Mouse (Mus musculus): ENCODE data around the gene Scgn. TPM values are rescaled to one million over a fixed set of nuclear protein-coding genes. Genes with fewer than 3 reads are reported as not detected.

Gene Scgn
- polyA plus RNA-seq, 1 experiment from 2014 or later = not detected

- no peak within 1 kb of the TSS for H3K4me3 ChIP-seq
- WGBS = 94% methylated on average over 39 of the region's 39 CpGs
- H3K4me1 ChIP-seq = 0 out of 2 replicates have a peak, but pooled peaks cover 4% of the 10 kb centered on the region
- H3K9ac ChIP-seq = no peak within 1 kb of the TSS
- no peaks in the 10 kb centered on the region for H3K27me3 ChIP-seq
- H3K4me2 ChIP-seq = no peak within 1 kb of the TSS
- ATAC-seq (ENCODE audit: insufficient number of reproducible peaks, low FRiP score, low TSS enrichment, low read depth) = no peak
- H3K36me3 ChIP-seq = no peaks in the 10 kb centered on the region
- no peak within 1 kb of the TSS for H3K27ac ChIP-seq
- no peaks in the 10 kb centered on the region for H3K9me3 ChIP-seq
Observed at GRCm38 (mm10) chr13:23933421-23934210, 57.4 kb downstream of the Scgn start, which contains the start of gene Hist1h2ba. TSS of gene Hist1h2ba (minus strand) at chr13:23934156.

- Histone ChIP-seq H3K4me1 (0 out of 2 replicates have a peak, but pooled peaks cover 4% of the 10 kb centered on the region), H3K27ac (no peak overlapping the region), H3K27me3 (no peaks in the 10 kb centered on the region), H3K36me3 (no peaks in the 10 kb centered on the region), H3K4me2 (no peak overlapping the region), H3K9me3 (no peaks in the 10 kb centered on the region), H3K9ac (no peak overlapping the region), H3K4me3 (no peak overlapping the region)
- no peak for ATAC-seq (ENCODE audit: insufficient number of reproducible peaks, low FRiP score, low TSS enrichment, low read depth)
- WGBS = 25% methylated on average over 11 of the region's 11 CpGs
Observed at GRCm38 (mm10) chr13:23930904-23931303, 60.1 kb downstream of the Scgn start.

GRCm38 (mm10) chr13:23930461-23930860 lies 60.6 kb downstream of the Scgn start:
- Histone ChIP-seq H3K9me3 (no peaks in the 10 kb centered on the region), H3K4me1 (0 out of 2 replicates have a peak, but pooled peaks cover 4% of the 10 kb centered on the region), H3K27me3 (no peaks in the 10 kb centered on the region), H3K4me2 (no peak overlapping the region), H3K4me3 (no peak overlapping the region), H3K9ac (no peak overlapping the region), H3K36me3 (no peaks in the 10 kb centered on the region), H3K27ac (no peak overlapping the region)
- no peak for ATAC-seq (ENCODE audit: insufficient number of reproducible peaks, low FRiP score, low TSS enrichment, low read depth)
- WGBS = 78% methylated on average over 9 of the region's 9 CpGs

GRCm38 (mm10) chr13:23928637-23929036 lies 62.4 kb downstream of the Scgn start:
- no peak overlapping the region for H3K27ac ChIP-seq
- no peak for ATAC-seq (ENCODE audit: insufficient number of reproducible peaks, low FRiP score, low TSS enrichment, low read depth)
- H3K36me3 ChIP-seq = no peaks in the 10 kb centered on the region
- H3K4me3 ChIP-seq = no peak overlapping the region
- H3K9me3 ChIP-seq = no peaks in the 10 kb centered on the region
- 60% methylated on average over 3 of the region's 3 CpGs for WGBS
- H3K4me1 ChIP-seq = 0 out of 2 replicates have a peak, but pooled peaks cover 4% of the 10 kb centered on the region
- H3K9ac ChIP-seq = no peak overlapping the region
- H3K27me3 ChIP-seq = no peaks in the 10 kb centered on the region
- no peak overlapping the region for H3K4me2 ChIP-seq

- H3K27me3 ChIP-seq = no peaks in the 10 kb centered on the region
- no peak for ATAC-seq (ENCODE audit: insufficient number of reproducible peaks, low FRiP score, low TSS enrichment, low read depth)
Observed at GRCm38 (mm10) chr13:23925792-23926191, 65.2 kb downstream of the Scgn start.

GRCm38 (mm10) chr13:23917674-23918073 lies 73.3 kb downstream of the Scgn start:
- Histone ChIP-seq H3K9ac (no peak overlapping the region), H3K27ac (no peak overlapping the region), H3K4me2 (no peak overlapping the region), H3K9me3 (no peaks in the 10 kb centered on the region), H3K4me3 (no peak overlapping the region), H3K36me3 (no peaks in the 10 kb centered on the region), H3K4me1 (no peaks in the 10 kb centered on the region), H3K27me3 (no peaks in the 10 kb centered on the region)
- ATAC-seq (ENCODE audit: insufficient number of reproducible peaks, low FRiP score, low TSS enrichment, low read depth) = no peak
- WGBS = 76% methylated on average over 4 of the region's 4 CpGs

More at GRCm38 (mm10) chr13:23925792-23926191, 65.2 kb downstream of the Scgn start:
- Histone ChIP-seq H3K4me2 (no peak overlapping the region), H3K9ac (no peak overlapping the region), H3K9me3 (no peaks in the 10 kb centered on the region), H3K4me1 (no peaks in the 10 kb centered on the region), H3K27ac (no peak overlapping the region), H3K4me3 (no peak overlapping the region), H3K36me3 (no peaks in the 10 kb centered on the region)
- WGBS = 71% methylated on average over 2 of the region's 2 CpGs

- WGBS = 78% methylated on average over 1 of the region's 1 CpGs
- H3K4me2 ChIP-seq = no peak overlapping the region
- H3K27ac ChIP-seq = no peak overlapping the region
- no peak overlapping the region for H3K9ac ChIP-seq
- H3K9me3 ChIP-seq = no peaks in the 10 kb centered on the region
- H3K4me3 ChIP-seq = no peak overlapping the region
- H3K27me3 ChIP-seq = no peaks in the 10 kb centered on the region
- no peak for ATAC-seq (ENCODE audit: insufficient number of reproducible peaks, low FRiP score, low TSS enrichment, low read depth)
- H3K36me3 ChIP-seq = no peaks in the 10 kb centered on the region
- no peaks in the 10 kb centered on the region for H3K4me1 ChIP-seq
Observed at GRCm38 (mm10) chr13:23916132-23916531, 74.9 kb downstream of the Scgn start.

- no peak for ATAC-seq (ENCODE audit: insufficient number of reproducible peaks, low FRiP score, low TSS enrichment, low read depth)
- WGBS = 60% methylated on average over 9 of the region's 9 CpGs
- no peaks in the 10 kb centered on the region for H3K27me3 ChIP-seq
- H3K4me2 ChIP-seq = no peak within 1 kb of the TSS
- H3K4me1 ChIP-seq = no peaks in the 10 kb centered on the region
- H3K9ac ChIP-seq = no peak within 1 kb of the TSS
- no peaks in the 10 kb centered on the region for H3K9me3 ChIP-seq
- no peak within 1 kb of the TSS for H3K4me3 ChIP-seq
- no peaks in the 10 kb centered on the region for H3K36me3 ChIP-seq
- H3K27ac ChIP-seq = no peak within 1 kb of the TSS
Observed at GRCm38 (mm10) chr13:23914376-23915167, 76.4 kb downstream of the Scgn start, which contains the start of gene Slc17a4. TSS of gene Slc17a4 (minus strand) at chr13:23915009.

GRCm38 (mm10) chr13:23913791-23914306 lies 77.2 kb downstream of the Scgn start:
- ATAC-seq (ENCODE audit: insufficient number of reproducible peaks, low FRiP score, low TSS enrichment, low read depth) = no peak
- H3K36me3 ChIP-seq = no peaks in the 10 kb centered on the region
- no peaks in the 10 kb centered on the region for H3K9me3 ChIP-seq
- H3K27ac ChIP-seq = no peak overlapping the region
- H3K9ac ChIP-seq = no peak overlapping the region
- 51% methylated on average over 6 of the region's 6 CpGs for WGBS
- H3K4me2 ChIP-seq = no peak overlapping the region
- H3K4me1 ChIP-seq = no peaks in the 10 kb centered on the region
- no peaks in the 10 kb centered on the region for H3K27me3 ChIP-seq
- no peak overlapping the region for H3K4me3 ChIP-seq

- 76% methylated on average over 5 of the region's 5 CpGs for WGBS
- Histone ChIP-seq H3K9ac (no peak overlapping the region), H3K27ac (no peak overlapping the region), H3K4me2 (no peak overlapping the region), H3K36me3 (no peaks in the 10 kb centered on the region), H3K9me3 (no peaks in the 10 kb centered on the region), H3K4me3 (no peak overlapping the region), H3K27me3 (no peaks in the 10 kb centered on the region), H3K4me1 (no peaks in the 10 kb centered on the region)
- no peak for ATAC-seq (ENCODE audit: insufficient number of reproducible peaks, low FRiP score, low TSS enrichment, low read depth)
Observed at GRCm38 (mm10) chr13:23911335-23911734, 79.7 kb downstream of the Scgn start.

- Histone ChIP-seq H3K27me3 (no peaks in the 10 kb centered on the region), H3K4me3 (no peak overlapping the region), H3K27ac (no peak overlapping the region), H3K4me1 (no peaks in the 10 kb centered on the region), H3K36me3 (no peaks in the 10 kb centered on the region), H3K9ac (no peak overlapping the region), H3K4me2 (no peak overlapping the region), H3K9me3 (no peaks in the 10 kb centered on the region)
- 77% methylated on average over 5 of the region's 5 CpGs for WGBS
- no peak for ATAC-seq (ENCODE audit: insufficient number of reproducible peaks, low FRiP score, low TSS enrichment, low read depth)
Observed at GRCm38 (mm10) chr13:23910121-23910520, 80.9 kb downstream of the Scgn start.

- Histone ChIP-seq H3K9ac (no peak overlapping the region), H3K4me3 (no peak overlapping the region), H3K9me3 (no peaks in the 10 kb centered on the region), H3K27ac (no peak overlapping the region), H3K4me1 (no peaks in the 10 kb centered on the region), H3K27me3 (no peaks in the 10 kb centered on the region), H3K4me2 (no peak overlapping the region), H3K36me3 (no peaks in the 10 kb centered on the region)
- 94% methylated on average over 5 of the region's 5 CpGs for WGBS
- no peak for ATAC-seq (ENCODE audit: insufficient number of reproducible peaks, low FRiP score, low TSS enrichment, low read depth)
Observed at GRCm38 (mm10) chr13:23906906-23907305, 84.1 kb downstream of the Scgn start.
